Mouse (Mus musculus) lung, postnatal 0 days (tissue): ENCODE measurements at regions not wholly inside any gene's neighbourhood (a gene's known extent, or its start where the extent isn't known, plus 50 kb on each side); places are given as distances from the start of the nearest gene placed in this dataset.

ENCODE experiments used
- CTCF ChIP-seq: IDR thresholded peaks from 2 replicates; pipeline ENCODE4 v1.5.1; 2016; ENCODE audit warnings: antibody characterized with exemption, mild to moderate bottlenecking
- EP300 ChIP-seq: IDR thresholded peaks from 2 replicates; pipeline ENCODE4 v1.6.1; 2016; ENCODE audit warnings: antibody characterized with exemption, mild to moderate bottlenecking, control low read depth

- TF ChIP-seq CTCF (no peak), EP300 (no peak)
Observed at GRCm38 (mm10) chr8:79474679-79475078, 75.4 kb upstream of the Smad1 start.
